Mouse (Mus musculus) embryonic facial prominence, embryonic 14.5 days (tissue): Measurements from ENCODE around the gene Hoxd8. TPM values are rescaled to one million over a fixed set of nuclear protein-coding genes. Genes with fewer than 3 reads are reported as not detected.

Source experiments
- ATAC-seq: fragments of 200-750 bp; cut with Nextera tagmentation; 2 replicates; pipeline ENCODE4 v1.8.0; 2017; ENCODE audit warnings: low read depth, moderate number of reproducible peaks, moderate TSS enrichment
- DNase-seq: peaks from one replicate; pipeline ENCODE4 v3.0.0-alpha.2; 2015; ENCODE audit warnings: low spot score
- H3K27ac ChIP-seq: fragments of 300-500 bp; sonication (generic); replicated peaks from 2 replicates; pipeline ENCODE4 v1.5.1; 2014; ENCODE audit warnings: low read depth, mild to moderate bottlenecking, low read length, moderate library complexity
- H3K27me3 ChIP-seq: fragments of 300-500 bp; sonication (generic); replicated peaks from 2 replicates; pipeline ENCODE4 v1.6.1; 2014; ENCODE audit warnings: low read length; ENCODE audit not compliant: control insufficient read depth, insufficient read depth
- H3K36me3 ChIP-seq: fragments of 300-500 bp; sonication (generic); 2 replicates; pipeline ENCODE4 v1.6.1; 2014; ENCODE audit warnings: low read length, mixed read lengths; ENCODE audit not compliant: control insufficient read depth, insufficient read depth
- H3K4me1 ChIP-seq: fragments of 300-500 bp; sonication (generic); 2 replicates; pipeline ENCODE4 v1.6.1; 2014; ENCODE audit warnings: antibody characterized with exemption, low read length; ENCODE audit not compliant: control insufficient read depth, insufficient read depth
- H3K4me2 ChIP-seq: fragments of 300-500 bp; sonication (generic); 2 replicates; pipeline ENCODE4 v1.6.1; 2014; ENCODE audit warnings: low read depth, mild to moderate bottlenecking, low read length, moderate library complexity, mixed read lengths
- H3K4me3 ChIP-seq: fragments of 300-500 bp; sonication (generic); 2 replicates; pipeline ENCODE4 v1.5.1; 2014; ENCODE audit warnings: low read depth, mild to moderate bottlenecking, low read length
- H3K9ac ChIP-seq: fragments of 300-500 bp; sonication (generic); 2 replicates; pipeline ENCODE4 v1.6.1; 2014; ENCODE audit warnings: low read depth, mild to moderate bottlenecking, low read length, moderate library complexity, mixed read lengths
- H3K9me3 ChIP-seq: fragments of 300-500 bp; sonication (generic); 2 replicates; pipeline ENCODE4 v1.6.1; 2016; ENCODE audit warnings: low read length; ENCODE audit not compliant: control insufficient read depth
- WGBS: fragments of 180-500 bp; shearing (Covaris S2); extraction: QIAGEN DNeasy Blood & Tissue Kit; methylation state at CpG from one replicate; pipeline ENCODE4 v1.1.7; 2014; 5-methylcytosine and 5-hydroxymethylcytosine counted together
- polyA plus RNA-seq: library from polyadenylated mRNA; unstranded; fragments of >200 nt; fragmentation: Nextera tagmentation; extraction: Ambion mirVana; gene quantifications from 2 replicates; pipeline ENCODE4 v1.2.1, GENCODE M21; 2014

Hoxd8 gene
- polyA plus RNA-seq, 1 experiment from 2014 or later: 8.7 TPM

DNA sequence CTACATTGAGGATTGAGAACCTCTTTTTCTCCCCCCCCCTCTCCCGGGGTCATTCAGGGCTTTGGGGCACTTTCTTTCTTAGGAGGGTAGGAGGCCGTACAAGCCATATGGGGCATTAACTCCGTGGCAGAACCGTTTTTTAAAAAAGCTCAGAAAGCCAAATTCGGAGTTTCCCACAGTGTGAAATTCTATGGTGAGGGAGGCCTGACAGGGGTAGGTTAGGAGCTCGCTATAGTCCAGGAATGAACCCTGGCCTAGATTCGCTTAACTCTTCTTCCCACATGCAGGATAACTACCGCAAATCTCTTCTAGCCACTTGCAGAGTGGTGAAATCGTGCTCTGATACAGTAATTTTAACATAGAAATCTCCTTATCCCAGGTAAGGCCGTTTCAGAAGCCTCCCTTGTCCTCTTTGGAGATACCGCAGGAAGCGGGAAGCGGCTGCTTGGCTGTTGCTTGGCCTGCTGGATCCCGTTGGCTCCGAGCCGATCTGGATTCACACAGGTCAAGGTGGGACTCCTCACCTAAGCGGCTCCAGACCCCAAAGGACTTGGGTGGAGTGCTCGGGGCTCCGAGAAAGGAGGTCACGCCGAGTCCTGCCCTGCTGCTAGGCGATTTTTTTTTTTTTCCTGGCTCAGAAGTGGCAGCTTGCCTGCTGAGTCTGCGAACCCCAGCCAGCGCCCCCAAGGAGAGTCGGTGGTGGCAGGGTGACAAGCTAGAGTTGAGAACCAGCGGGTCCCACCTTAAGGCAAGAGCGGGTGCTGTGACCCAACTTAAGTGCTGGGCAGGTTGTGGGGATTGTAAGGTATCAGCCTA is 30.8 kb downstream of the Hoxd8 start:
- 3% methylated on average over 27 of the region's 27 CpGs for WGBS
- Histone ChIP-seq H3K36me3 (no peaks in the 10 kb centered on the region), H3K27me3 (peaks cover 98% of the 10 kb centered on the region), H3K27ac (no peak overlapping the region; the same call in 1 of the 2 replicates), H3K4me2 (peak overlapping the region; percentile 46), H3K4me1 (no peaks in the 10 kb centered on the region; the same call in 1 of the 2 replicates), H3K9ac (peak overlapping the region; percentile 42; the same call in 1 of the 2 replicates), H3K4me3 (peak overlapping the region; percentile 29; the same call in 1 of the 2 replicates), H3K9me3 (no peaks in the 10 kb centered on the region)
- DNase-seq (no peak), ATAC-seq (no peak)

DNA sequence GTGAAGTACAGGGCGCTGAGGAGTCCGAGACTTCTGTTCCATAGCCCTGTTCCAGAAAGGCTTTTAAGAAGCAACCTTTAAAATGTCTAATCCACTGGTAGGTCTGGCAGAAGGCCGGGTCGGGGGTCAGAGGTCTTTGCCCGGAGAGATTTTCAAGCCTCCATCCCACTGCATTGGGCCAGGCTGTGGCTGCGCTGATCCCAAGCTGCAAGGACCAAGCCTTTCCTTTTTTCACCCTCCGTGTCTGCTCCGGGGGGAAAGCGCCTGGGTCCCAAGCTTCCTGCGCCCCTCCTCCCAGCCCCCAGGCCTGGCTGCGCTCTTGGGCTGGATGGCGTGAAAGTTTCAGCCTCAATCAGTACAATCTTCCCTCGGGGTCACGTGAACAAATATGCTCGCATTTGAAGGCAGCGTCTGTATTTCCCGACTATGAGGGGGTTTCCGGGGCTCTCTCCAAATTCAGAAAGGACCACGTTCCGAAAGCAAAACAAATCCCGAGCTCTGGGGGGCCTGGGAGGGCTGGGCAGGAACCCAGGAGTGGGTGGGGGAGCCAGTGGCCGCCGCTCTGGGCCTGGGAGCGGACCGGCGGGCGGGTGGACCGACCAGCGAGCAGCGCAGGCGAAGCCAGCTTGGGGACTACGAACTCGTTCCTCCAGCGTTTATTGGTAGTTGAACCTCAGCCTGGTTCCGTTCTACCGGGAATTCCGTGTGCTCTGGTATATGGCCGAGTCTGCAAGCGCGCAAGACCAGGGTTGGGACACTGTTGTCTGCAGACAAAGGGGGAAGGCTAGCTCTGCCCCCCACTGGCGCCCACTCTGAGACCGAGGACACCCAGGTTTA is 31.7 kb downstream of the Hoxd8 start:
- Histone ChIP-seq H3K9ac (peak overlapping the region; percentile 42), H3K4me3 (peak overlapping the region; percentile 29), H3K4me2 (peak overlapping the region; percentile 46), H3K27me3 (peaks cover 98% of the 10 kb centered on the region), H3K27ac (no peak overlapping the region; the same call in 1 of the 2 replicates), H3K9me3 (no peaks in the 10 kb centered on the region), H3K4me1 (no peaks in the 10 kb centered on the region; the same call in 1 of the 2 replicates), H3K36me3 (no peaks in the 10 kb centered on the region)
- WGBS: 4% methylated on average over 33 of the region's 42 CpGs
- no peak for DNase-seq
- ATAC-seq: no peak

DNA sequence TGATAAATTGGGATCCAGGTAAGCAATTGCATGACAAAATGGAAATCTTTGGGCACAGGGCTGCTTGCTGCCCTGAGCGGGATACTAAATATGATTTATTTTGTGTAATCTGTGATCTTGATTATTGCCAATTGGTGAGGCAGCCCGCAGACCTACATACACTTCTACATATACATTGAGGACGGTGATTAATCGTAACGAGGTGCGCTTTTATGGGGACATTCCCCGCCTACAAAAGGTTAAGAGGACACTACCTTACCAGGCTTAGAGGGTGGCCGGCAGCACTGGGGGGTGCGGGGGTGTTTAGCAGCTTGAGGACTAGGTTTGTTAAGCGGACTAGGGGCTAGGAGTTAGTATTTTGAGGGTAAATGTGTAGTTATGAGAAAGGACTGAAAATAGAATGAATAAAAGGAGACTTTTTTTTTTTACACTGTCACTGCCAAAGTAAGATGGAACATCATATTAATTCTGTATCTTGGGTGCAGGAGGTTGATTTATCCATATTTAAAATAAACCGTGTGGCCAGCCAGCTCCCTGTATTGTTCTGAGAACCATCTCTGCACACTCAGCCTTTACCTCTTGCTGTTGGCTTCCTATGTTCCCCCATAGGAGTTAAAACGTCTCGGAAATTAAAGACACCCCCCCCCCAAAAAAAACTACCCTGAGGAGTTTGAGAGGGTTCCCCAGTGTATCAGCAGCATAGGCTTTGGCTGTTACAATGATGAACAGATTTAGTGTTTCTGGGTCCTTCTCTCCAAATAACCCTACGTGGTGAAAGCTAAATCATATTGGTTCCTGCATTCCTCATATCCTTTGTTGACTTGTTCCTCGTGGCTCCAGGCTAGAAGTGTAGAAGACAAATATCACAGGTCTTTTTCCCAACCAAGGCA is 32.5 kb downstream of the Hoxd8 start:
- no peak for DNase-seq
- peak overlapping the region; percentile 42 for H3K9ac ChIP-seq
- ATAC-seq: no peak
- no peaks in the 10 kb centered on the region for H3K36me3 ChIP-seq
- no peaks in the 10 kb centered on the region for H3K9me3 ChIP-seq
- H3K4me2 ChIP-seq: peak overlapping the region; percentile 46
- H3K4me3 ChIP-seq: peak overlapping the region; percentile 29
- H3K27me3 ChIP-seq: peaks cover 97% of the 10 kb centered on the region
- WGBS: 4% methylated on average over 15 of the region's 15 CpGs
- H3K27ac ChIP-seq: no peak overlapping the region; the same call in 1 of the 2 replicates
- no peaks in the 10 kb centered on the region; the same call in 1 of the 2 replicates for H3K4me1 ChIP-seq

DNA sequence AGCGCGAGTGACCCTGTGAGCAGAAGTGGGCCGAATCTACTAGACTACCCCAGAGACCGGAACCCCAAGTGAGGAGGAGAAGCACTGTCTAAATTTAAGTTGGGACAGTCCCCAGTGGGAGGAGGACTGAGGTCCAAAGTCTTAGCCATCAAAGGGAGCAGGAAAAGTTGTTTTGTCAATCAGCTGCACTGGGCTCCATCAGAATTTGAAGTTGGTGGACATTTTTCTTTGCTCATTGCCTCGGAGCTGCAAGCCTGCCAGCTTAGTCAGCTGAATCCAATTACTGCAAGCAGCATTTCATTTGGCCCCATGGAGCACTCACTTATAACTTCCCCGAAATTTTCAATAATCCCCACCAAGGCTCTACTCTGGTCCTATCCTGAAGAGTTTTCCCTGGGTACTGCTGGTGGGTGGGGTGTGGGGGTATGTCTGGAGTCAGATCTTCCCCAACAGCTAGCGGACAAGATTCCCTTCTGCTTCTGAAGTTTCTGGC is 33.2 kb downstream of the Hoxd8 start:
- WGBS: 1% methylated on average over 7 of the region's 7 CpGs
- H3K9ac ChIP-seq: no peak overlapping the region
- DNase-seq (peak; percentile 61), ATAC-seq (no peak)
- no peak overlapping the region for H3K27ac ChIP-seq
- H3K36me3 ChIP-seq: no peaks in the 10 kb centered on the region
- no peaks in the 10 kb centered on the region for H3K9me3 ChIP-seq
- H3K4me1 ChIP-seq: no peaks in the 10 kb centered on the region; the same call in 1 of the 2 replicates
- peak overlapping the region; percentile 35; the same call in 1 of the 2 replicates for H3K4me2 ChIP-seq
- H3K27me3 ChIP-seq: peaks cover 97% of the 10 kb centered on the region
- peak overlapping the region; percentile 13; the same call in 1 of the 2 replicates for H3K4me3 ChIP-seq

DNA sequence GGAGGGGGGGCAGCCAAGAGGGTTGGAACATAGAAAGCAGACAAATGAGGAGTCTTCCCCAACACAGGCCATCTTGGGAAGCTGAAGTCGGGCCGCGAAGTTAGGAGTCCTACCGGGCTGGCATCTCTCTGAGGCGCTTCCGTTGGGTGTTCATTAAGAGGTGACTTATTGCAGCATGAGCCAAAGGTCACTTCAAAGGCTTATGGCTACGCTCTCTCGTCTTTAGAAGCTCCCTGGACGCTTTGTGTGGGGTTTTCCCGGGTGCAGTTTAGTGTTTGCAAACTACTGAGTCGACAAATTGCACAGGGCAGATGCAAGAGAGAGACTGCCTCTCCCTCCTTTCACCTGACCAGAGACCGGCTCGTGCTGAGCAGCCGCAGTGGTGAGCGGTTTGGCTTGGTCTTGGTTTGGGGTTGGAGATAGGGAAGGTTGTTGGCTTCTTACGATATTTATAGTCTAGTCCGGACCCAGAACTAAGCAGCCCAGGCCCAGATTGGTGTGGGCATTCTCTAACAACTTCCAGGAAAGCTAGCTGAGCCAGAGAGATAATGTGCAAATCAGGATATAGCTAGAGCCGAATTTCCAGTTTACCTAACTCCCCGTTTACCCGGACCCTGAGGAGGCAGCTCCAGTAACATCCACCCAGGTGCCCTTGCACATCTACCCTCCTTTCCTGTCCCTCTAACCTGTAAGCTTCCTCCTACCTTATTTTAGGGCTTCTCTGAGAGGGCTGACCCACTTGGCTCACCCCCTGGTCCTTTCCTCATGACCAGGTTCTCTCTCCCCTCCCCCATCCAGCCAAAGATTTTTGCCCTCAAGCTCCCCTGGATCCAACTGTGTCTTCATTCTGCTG is 34.4 kb downstream of the Hoxd8 start:
- DNase-seq: no peak
- Histone ChIP-seq H3K9ac (peak overlapping the region; percentile 8; the same call in 1 of the 2 replicates), H3K27ac (no peak overlapping the region; the same call in 1 of the 2 replicates), H3K4me2 (peak overlapping the region; percentile 35), H3K27me3 (peaks cover 97% of the 10 kb centered on the region), H3K4me1 (no peaks in the 10 kb centered on the region; the same call in 1 of the 2 replicates), H3K9me3 (no peaks in the 10 kb centered on the region), H3K4me3 (peak overlapping the region; percentile 17; the same call in 1 of the 2 replicates), H3K36me3 (no peaks in the 10 kb centered on the region)
- 5% methylated on average over 20 of the region's 20 CpGs for WGBS
- ATAC-seq: no peak

DNA sequence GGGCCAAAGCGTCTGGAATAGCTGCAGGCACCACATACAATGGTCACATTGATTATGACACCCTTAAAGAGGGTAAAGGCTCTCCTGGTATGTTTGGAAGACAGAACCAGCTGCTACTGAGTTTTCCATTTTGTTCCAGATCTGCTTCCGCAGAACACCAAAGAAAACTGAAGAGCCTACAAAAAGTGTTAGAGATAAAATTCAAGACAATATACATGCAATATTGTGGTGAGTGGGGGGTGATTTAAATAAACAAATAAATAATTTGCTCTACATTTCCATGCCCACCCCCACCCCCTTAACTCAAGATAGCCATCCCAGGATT is 35.0 kb downstream of the Hoxd8 start:
- Histone ChIP-seq H3K4me1 (no peaks in the 10 kb centered on the region; the same call in 1 of the 2 replicates), H3K36me3 (no peaks in the 10 kb centered on the region), H3K4me2 (peak overlapping the region; percentile 35), H3K9ac (no peak overlapping the region), H3K27me3 (peaks cover 98% of the 10 kb centered on the region), H3K27ac (no peak overlapping the region), H3K9me3 (no peaks in the 10 kb centered on the region), H3K4me3 (no peak overlapping the region)
- ATAC-seq (no peak), DNase-seq (no peak)
- WGBS: 10% methylated on average over 2 of the region's 2 CpGs

DNA sequence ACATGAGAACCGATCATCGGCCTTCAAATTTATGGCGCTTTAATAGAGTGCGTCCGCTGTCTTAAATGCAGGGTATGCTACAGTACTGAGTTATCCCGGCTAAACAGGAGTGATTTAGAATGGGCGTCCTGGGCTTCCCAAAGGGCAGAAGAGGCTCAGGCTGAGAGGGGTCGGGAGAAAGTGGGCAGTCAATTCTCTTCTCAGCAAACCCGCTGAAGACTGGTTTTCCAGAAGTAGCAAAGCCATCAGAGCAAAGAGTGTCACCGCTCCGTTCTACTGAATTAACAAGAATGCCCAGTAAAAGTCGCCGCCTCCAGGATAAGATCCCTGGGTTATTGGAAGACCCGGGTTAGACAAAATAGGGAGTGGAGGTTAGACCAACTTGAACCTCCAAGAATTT is 35.5 kb downstream of the Hoxd8 start:
- ATAC-seq (no peak), DNase-seq (no peak)
- no peaks in the 10 kb centered on the region for H3K9me3 ChIP-seq
- H3K4me1 ChIP-seq: no peaks in the 10 kb centered on the region; the same call in 1 of the 2 replicates
- peak overlapping the region; percentile 37 for H3K4me2 ChIP-seq
- peak overlapping the region; percentile 2; the same call in 1 of the 2 replicates for H3K9ac ChIP-seq
- H3K27me3 ChIP-seq: peaks cover 98% of the 10 kb centered on the region
- no peak overlapping the region; the same call in 1 of the 2 replicates for H3K4me3 ChIP-seq
- WGBS: 4% methylated on average over 14 of the region's 14 CpGs
- no peak overlapping the region for H3K27ac ChIP-seq
- no peaks in the 10 kb centered on the region for H3K36me3 ChIP-seq
